Mouse (Mus musculus) forelimb bud, embryonic 11.5 days (tissue): Measurements from ENCODE around the gene Lin37.

Experiments
- DNase-seq: peaks from one replicate; pipeline ENCODE4 v3.0.0-alpha.2; 2012; ENCODE audit warnings: low read depth, low spot score

Lin37 gene

DNA sequence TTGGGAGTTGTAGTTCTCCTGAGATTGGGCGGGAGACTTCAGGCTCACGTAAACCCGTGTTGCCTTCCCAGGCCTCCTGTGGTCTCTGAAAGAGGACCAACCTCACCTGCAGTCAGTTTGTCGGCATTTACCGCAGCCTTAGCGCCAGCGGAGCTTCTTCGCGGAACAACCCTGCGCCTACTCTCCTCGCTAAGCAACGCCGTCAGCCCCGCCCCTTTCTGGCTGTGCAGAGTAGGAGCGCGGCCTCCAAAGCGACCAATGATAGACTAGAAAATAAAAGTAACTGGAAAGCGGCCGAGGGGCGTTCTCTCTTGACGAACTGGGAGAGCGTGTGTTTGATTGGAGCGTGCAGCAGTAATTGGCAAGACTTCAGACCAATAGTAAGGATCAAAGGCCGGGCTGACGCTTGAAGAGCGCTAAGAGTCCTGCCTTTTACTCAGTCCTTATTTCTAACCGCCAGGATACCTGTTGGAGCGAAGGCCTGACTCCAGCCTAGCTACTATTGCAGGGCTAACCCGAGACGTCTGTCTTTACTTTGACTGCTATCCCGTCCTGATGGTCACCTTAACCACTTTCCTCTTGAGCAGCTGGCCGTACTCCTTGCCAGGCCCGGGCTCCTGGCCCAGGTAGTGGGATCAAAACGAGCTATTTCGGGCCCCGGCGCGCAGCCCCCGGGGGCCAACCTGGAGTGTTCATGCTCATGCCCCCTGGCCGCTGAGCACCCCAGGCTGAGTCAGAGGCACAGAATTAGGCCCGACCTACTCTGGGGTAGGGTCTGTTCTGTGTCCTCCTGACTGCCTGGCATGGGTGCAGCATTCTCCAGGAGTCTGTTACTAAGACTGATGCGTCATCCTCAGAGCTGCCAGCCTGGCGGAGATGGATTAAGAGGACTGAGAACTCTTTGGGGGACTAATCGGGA is 7.3 kb downstream of the Lin37 start, which contains the start of the genes Hspb6 and Proser3:
Hspb6 (plus strand) TSS at position 77 of the 919 bp plus-strand sequence.
Proser3 (minus strand) TSS at position 198 of the 919 bp plus-strand sequence.
- DNase-seq: peak; percentile 97

GRCm38 (mm10) chr7:30551445-30552101 is 8.1 kb downstream of the Lin37 start:
- no peak for DNase-seq

GRCm38 (mm10) chr7:30550603-30551002 is 9.0 kb downstream of the Lin37 start:
- no peak for DNase-seq

GRCm38 (mm10) chr7:30549880-30550279 is 9.8 kb downstream of the Lin37 start:
- no peak for DNase-seq

- DNase-seq: no peak
Observed at GRCm38 (mm10) chr7:30544327-30544726, 15.3 kb downstream of the Lin37 start.

- DNase-seq: no peak
Observed at GRCm38 (mm10) chr7:30540572-30540971, 19.1 kb downstream of the Lin37 start.

DNA sequence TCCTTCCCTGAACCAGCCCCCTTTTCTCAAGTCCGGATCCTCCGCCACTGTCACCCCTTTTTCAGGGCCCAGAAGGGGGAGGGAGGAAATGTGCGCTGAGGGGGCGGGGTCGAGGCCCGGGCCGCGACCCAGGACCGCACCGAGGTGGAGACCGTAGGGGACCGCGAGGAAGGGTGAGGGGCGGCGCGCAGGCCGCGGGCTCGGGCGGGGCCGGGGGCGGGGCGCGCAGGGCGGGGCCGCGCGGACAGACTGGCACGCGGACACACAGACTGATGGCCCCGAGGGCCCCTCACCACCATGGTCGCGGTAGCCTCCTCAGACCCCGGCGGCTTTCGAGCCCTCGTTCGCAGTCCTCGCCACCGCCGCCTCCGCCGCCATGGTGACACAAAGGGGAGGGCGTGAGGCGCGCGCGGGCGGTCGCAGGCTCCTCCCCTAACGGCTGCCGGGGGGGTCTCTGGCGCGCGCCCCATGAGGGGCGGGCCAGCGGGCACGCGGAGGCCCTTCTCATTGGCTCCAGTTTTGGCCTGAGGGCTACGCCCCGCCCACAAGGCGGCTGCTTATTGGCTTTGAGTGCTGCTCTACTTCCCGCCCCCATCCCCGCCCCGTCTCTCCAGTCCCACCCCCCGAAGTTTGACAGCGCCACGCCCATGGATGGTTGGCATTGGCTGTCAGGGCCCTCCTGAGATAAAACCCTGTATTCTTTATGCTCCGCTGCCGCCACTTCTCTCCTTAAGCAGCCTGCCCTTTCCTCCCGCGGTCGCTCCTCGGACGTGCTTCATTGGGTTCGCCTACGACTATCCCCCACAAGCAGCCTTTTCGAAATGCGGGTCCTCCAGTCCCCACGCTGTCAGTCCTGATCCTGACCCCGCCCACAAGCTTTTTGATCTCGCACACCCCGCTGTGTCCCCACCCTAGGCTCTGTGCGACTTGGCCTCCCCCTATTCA is 24.7 kb downstream of the Lin37 start, which contains the start of gene Arhgap33:
Arhgap33 (minus strand) TSS at position 428 of the 945 bp plus-strand sequence.
- peak; percentile 99 for DNase-seq

DNA sequence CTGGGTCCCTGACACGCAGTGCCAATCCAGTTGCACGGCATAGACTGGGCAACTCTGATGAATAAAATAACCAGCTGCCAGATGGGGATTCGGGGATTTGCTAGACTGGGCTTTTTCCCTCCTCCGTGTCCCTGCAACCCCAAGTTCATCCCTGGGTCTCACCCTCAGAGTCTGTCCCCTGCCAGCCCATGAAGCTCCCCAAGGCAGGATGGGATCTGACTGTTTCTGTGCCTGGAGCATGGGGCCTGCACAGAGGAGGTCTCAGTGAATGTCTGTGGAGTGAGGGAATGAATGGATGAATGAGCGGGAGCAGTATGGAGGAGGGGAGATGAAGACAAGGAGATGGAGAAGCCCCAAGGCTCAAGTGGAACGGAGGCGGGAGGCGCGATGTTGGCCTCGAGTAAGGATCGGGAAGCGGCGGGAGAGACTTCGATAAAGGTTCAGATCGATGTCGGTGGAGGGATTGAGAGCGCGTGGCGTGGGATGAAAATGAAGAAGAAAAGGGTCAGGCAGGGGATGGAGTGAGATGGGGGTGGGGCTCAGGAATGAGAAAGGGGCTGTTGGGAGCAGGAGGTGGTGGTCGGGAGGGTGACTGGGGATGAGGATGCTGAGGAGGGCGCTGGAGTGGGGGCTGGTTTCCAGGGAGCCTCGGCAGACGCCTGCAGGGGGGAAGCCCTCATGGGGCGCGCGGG is 25.6 kb downstream of the Lin37 start:
- no peak for DNase-seq

- DNase-seq: no peak
Observed at GRCm38 (mm10) chr7:30532931-30533330, 26.7 kb downstream of the Lin37 start.

- no peak for DNase-seq
Observed at GRCm38 (mm10) chr7:30531291-30531815, 28.3 kb downstream of the Lin37 start.

DNA sequence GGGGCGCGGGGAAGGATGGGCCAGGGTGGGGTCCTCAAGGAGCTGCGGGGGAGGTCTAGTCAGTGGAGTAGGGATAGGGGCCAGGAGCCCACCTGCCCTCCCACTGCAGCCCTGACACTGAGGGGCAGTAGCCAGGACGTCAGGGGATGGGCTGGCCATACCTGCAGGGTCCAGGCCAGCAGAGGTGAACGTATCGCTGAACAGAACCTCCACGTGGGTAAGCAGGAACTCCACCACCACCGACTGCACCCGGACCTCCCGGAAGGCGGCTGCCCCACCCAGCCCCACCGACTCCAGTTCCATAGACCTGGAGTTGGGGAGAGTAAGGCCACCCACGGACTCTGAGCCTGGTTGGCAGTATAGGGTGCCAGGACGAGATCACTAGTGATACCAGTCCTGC is 32.7 kb downstream of the Lin37 start:
- no peak for DNase-seq

DNA sequence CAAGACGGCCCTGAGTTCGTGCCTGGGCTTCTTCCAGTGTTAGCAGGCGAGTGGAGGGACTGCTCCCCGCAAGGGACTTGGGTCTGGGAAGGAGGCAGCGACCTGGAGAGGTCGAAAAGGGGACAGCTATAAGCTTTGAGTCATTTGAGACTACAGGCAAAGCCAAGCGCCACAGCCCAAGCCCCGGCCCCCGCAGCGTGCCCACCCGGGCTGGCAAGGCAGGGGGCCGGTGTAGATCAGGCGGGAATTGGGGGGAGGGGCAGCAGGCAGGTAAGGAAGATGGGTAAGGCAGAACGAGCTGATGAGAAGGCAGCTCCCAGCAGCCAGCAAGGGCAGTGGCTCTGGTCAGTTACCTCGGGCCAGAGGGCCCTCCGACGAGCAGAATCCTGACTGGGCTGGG is 33.2 kb downstream of the Lin37 start:
- no peak for DNase-seq

GRCm38 (mm10) chr7:30525954-30526353 is 33.7 kb downstream of the Lin37 start:
- DNase-seq: no peak

- DNase-seq: no peak
Observed at GRCm38 (mm10) chr7:30524487-30524886, 35.2 kb downstream of the Lin37 start.

GRCm38 (mm10) chr7:30522871-30523270 is 36.8 kb downstream of the Lin37 start:
- no peak for DNase-seq

- no peak for DNase-seq
Observed at GRCm38 (mm10) chr7:30520856-30521255, 38.8 kb downstream of the Lin37 start.

GRCm38 (mm10) chr7:30520396-30520795 is 39.2 kb downstream of the Lin37 start:
- DNase-seq: no peak

DNA sequence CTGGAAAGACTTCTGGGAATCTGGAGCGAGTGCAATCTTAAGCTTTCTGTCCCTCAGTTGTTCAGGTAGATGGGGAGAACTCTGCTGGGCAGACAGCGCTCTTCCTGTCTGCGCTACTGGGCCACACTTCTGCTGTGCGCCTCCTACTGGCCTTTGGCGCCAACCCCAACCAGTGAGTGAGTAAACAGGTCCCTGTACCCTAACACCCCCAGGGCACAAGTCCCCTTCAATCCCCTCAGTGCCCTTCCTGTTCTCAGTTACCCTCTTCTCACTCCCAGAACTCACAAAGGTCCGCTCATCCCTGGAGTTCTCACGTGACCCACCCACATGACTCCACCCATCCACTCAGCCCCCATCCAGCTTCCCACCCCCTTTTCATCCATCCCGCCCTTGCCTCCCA is 41.3 kb downstream of the Lin37 start:
- DNase-seq: no peak

DNA sequence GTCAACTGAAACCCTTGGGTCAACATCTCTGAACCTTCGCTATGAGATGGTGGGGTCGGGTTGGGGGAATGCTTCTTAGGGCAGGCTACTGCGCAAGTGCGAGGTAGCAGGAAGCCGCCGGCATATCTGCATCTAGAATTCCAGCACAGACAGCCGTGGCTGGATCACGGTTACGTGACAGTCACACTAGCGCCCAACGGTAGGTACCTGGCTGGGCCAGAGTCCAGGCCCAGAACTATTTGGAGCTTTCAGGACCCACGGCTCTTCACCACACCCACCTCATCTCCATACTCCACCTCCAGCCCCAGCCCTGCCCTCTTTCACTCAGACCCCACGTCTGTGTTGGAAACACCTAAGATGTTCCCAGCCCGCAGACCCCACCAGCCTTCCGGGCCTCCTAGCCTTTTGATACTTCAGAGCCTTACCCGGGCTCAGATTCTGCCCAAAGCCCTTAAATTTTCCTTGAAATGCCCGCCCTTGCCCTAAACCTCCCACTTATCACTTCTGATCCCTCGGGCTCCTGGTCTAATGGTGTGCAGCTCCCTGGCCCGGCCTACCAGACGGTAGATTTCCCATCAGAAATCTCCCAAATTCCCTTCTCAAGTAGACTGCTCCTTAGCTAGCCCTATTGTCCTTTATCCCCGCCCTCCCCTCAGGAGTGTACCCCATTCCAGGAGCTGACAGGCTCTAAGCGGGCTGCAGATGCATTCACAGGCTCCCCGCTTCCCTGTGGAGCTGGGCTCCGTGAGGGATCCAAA is 44.5 kb downstream of the Lin37 start:
- no peak for DNase-seq

GRCm38 (mm10) chr7:30508061-30508460 is 51.6 kb downstream of the Lin37 start:
- DNase-seq: no peak
